Mouse (Mus musculus) embryo, embryonic 9.5 days (tissue): ENCODE results near the gene Msx2.
A peak's percentile ranks its signal among the peaks of the same experiment; 100 is the strongest.

Experiments
- DNase-seq: peaks from one replicate; pipeline ENCODE4 v3.0.0-alpha.2; 2017; ENCODE audit errors: extremely low spot score

Gene Msx2

GRCm38 (mm10) chr13:53465191-53465820 is 7.6 kb downstream of the Msx2 start:
- peak; percentile 65 for DNase-seq

- DNase-seq, result peak; percentile 78
Observed at GRCm38 (mm10) chr13:53464441-53465001, 8.4 kb downstream of the Msx2 start.

GRCm38 (mm10) chr13:53463946-53464345 is 8.9 kb downstream of the Msx2 start:
- DNase-seq, result no peak

- peak; percentile 67 for DNase-seq
Observed at GRCm38 (mm10) chr13:53463037-53463436, 9.8 kb downstream of the Msx2 start.

- DNase-seq, result no peak
Observed at GRCm38 (mm10) chr13:53462649-53462970, 10.3 kb downstream of the Msx2 start.

GRCm38 (mm10) chr13:53461855-53462648 is 10.8 kb downstream of the Msx2 start:
- peak; percentile 80 for DNase-seq

GRCm38 (mm10) chr13:53461346-53461745 is 11.5 kb downstream of the Msx2 start:
- DNase-seq, result no peak

GRCm38 (mm10) chr13:53458766-53459165 is 14.1 kb downstream of the Msx2 start:
- DNase-seq, result no peak

GRCm38 (mm10) chr13:53454794-53455672 is 17.8 kb downstream of the Msx2 start:
- no peak for DNase-seq

- no peak for DNase-seq
Observed at GRCm38 (mm10) chr13:53453927-53454326, 18.9 kb downstream of the Msx2 start.

GRCm38 (mm10) chr13:53447609-53448008 is 25.3 kb downstream of the Msx2 start:
- no peak for DNase-seq

GRCm38 (mm10) chr13:53443602-53444001 is 29.3 kb downstream of the Msx2 start:
- peak; percentile 56 for DNase-seq

GRCm38 (mm10) chr13:53442168-53442980 is 30.5 kb downstream of the Msx2 start:
- DNase-seq, result peak; percentile 59

GRCm38 (mm10) chr13:53441307-53442028 is 31.4 kb downstream of the Msx2 start:
- DNase-seq, result no peak

GRCm38 (mm10) chr13:53439957-53440356 is 32.9 kb downstream of the Msx2 start:
- DNase-seq, result no peak

GRCm38 (mm10) chr13:53426507-53426906 is 46.4 kb downstream of the Msx2 start:
- peak; percentile 79 for DNase-seq

- DNase-seq, result no peak
Observed at GRCm38 (mm10) chr13:53421189-53421588, 51.7 kb downstream of the Msx2 start.

GRCm38 (mm10) chr13:53420741-53421140 is 52.1 kb downstream of the Msx2 start:
- no peak for DNase-seq

- DNase-seq, result no peak
Observed at GRCm38 (mm10) chr13:53419681-53420080, 53.2 kb downstream of the Msx2 start.

GRCm38 (mm10) chr13:53417701-53418100 is 55.2 kb downstream of the Msx2 start:
- no peak for DNase-seq
